Mouse (Mus musculus): ENCODE results near the gene Ammecr1. TPM values are rescaled to one million over a fixed set of nuclear protein-coding genes. Genes with fewer than 3 reads are reported as not detected.

Ammecr1 gene
- polyA plus RNA-seq (2014; fragmentation: Illumina TruSeq; extraction: RNeasy Lipid Tissue Mini Kit (QIAGEN cat#74804); ENCODE audit: low read depth, low replicate concordance), result 2.9 TPM

DNA sequence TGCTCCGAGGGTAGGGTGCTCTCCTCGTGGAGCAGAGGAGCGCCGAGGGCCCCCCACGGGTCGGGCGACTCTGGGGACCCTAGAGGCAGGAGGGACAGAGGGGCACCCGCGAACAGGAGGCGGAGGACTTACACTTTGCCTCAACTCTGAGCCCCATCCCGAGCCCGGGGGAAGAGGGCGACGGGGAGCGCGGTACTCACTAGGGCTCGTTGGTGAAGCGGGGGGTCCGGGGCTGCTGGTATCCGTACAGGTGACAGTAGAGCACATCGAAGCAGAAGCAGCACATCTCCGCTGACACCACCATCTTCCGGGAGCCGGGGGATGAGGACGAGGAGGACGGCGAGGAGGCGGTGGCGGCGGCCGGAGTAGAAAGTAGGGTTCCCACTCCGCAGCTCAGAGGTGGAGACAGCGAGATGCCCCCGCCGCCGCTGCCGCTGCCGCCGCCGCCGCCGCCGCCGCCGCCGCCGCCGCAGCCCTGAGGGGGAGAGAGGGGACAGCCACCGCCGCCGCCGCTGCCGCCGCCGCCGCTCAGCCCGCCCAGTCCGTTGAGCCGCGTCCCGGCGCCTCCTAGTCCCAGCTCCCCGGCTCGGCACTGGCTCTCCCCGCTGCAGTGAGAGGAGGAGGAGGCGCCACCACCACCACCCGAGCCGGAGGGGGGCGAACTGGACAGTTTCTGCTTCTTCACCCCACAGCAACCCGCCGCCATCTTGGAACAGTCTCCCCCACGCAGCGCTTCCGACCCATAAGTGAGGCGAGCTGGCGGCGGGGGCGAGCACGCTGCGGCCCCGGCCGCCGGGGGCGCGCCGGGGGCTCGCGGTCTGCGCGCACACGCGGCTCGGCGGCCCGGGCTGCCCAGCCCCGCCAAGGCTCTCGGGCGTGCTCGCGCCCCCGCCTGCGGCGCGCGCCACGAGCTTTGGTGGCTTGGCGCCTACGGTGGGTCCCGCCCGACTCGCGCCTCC, at the start of gene Ammecr1:
Ammecr1 (minus strand) TSS at position 721 of the 959 bp plus-strand sequence.

Other genes with a start within 250 kb of the Ammecr1 start
- not detected for gene Rtl9, start 132.9 kb upstream of the Ammecr1 start, polyA plus RNA-seq (2014; fragmentation: Illumina TruSeq; extraction: RNeasy Lipid Tissue Mini Kit (QIAGEN cat#74804); ENCODE audit: low read depth, low replicate concordance)